Mouse (Mus musculus) hindlimb bud, embryonic 11.5 days (tissue): ENCODE results near the gene Tcte2.
"Not testable (repeated sequence)": the region's sequence is repeated elsewhere in the genome, so short reads cannot be mapped to it uniquely, and the experiment has no call there.

ENCODE experiments used
- DNase-seq: peaks from one replicate; pipeline ENCODE4 v3.0.0-alpha.2; 2012; ENCODE audit warnings: low read depth, low spot score; ENCODE audit errors: extremely low spot score

Gene Tcte2

DNA sequence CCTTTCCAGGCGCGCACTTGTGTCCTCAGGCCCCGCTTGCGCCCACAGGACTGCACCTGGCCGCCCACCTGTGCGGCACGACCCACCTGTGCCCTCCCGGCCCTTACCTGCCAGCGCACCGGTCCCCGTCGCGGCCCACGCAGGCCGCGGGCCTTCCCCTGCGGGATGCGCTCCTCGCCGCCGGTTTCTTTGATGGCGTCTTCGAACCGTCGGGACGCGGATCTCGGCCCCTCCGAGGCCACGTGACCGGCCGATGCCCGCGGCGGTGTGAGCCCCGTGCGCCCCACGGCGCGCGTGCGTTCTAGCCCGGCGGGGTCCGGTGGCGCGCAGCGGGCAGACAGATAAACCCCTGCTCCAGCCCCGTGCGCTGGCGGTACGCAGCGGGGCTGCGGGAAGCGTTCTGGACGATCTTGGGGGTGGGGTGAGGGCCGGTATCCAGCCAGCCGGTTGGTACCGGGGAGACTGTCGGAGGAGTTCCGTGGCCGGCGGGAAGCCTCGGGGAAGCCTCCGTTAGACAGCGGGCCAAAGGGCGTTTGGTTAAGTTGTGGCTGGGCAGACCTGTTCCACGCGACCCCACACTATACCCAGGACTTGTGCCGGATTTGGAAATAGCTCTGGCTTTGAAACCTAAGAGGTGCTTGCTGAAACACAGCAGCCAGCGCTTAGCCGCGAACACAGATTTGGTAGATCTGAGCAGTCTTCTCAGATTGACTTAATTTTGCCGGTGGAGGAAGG, at the start of gene Tcte2:
Tcte2 (minus strand) TSS at position 647 of the 735 bp plus-strand sequence.
- DNase-seq = no peak

DNA sequence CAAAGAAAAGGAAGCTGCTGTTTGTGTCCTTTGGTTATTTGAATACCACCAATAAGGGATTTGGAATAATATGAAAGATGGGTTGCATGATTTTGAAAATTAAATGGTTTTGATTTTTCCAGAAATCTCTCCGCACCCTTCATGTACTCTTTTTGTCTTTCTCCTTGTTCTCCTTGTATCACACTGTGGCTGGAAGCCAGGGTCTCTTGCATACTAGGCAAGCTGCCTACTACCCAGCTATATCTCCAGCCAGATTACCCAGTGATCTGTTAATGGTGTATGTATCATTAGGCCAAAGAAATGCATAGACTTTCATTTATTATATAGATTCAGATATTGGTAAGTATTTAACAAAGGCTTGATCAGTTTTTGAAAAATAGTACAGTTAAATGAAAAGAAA, 44.4 kb upstream of the Tcte2 start:
- DNase-seq = no peak

DNA sequence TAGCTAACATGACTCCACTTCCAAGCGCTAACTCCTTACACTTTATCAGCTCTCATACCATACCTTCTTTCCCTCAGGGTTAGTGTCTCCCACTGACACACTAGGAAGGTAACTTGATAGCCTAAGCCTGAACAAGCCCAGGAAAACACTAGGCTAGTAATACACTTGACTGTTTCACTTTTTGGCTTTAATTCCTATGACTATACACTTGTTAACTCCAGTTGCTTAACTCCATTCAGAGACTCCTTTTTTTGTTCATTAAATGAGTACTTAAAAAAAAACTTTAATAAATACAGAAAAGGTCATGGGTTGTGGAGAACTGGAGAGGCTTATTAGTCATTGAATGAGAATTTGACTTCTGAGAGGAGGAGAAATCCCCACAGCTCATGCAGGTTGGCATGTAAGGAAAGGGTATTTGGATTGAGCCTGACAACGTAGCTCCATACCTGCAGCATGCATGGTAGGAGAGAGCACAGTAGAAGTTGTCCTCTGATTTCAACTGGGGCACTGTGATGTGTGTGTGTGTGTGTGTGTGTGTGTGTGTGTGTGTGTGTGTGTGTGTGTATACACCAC, 41.3 kb upstream of the Tcte2 start:
- DNase-seq = no peak

DNA sequence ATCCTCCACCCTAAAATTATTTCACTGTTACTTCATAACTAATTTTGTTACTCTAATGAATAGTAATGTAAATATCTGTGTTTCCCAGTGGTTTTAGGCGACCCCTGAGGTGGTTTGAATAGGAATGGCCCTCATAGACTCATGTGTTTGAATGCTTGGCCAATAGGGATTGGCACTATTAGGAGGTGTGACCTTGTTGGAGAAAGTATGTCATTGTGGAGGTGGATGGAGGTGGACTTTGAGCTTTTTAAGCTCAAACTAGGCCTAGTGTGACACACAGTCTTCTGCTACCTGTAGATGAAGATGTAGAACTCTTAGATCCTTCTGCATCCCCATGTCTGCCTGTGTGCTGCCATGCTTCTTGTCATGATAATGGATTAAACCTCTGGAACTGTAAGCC, 36.1 kb upstream of the Tcte2 start:
- DNase-seq = no peak

DNA sequence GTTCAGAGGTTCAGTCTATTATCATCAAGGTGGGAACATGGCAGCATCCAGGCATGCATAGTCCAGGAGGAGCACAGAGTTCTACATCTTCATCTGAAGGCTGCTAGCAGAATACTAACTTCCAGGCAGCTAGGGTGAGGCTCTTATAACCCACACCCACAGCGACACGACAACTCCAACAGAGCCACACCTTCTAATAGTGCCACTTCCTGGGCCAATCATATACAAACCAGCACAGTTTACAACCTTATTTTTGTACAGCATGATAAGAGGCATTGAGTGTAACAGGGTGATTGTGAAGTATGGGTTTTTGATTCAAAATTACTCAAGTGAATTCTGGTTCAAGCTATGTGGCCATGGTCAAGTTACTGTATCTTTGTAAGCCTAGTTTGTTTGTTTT, 28.4 kb upstream of the Tcte2 start:
- not testable (repeated sequence) for DNase-seq

DNA sequence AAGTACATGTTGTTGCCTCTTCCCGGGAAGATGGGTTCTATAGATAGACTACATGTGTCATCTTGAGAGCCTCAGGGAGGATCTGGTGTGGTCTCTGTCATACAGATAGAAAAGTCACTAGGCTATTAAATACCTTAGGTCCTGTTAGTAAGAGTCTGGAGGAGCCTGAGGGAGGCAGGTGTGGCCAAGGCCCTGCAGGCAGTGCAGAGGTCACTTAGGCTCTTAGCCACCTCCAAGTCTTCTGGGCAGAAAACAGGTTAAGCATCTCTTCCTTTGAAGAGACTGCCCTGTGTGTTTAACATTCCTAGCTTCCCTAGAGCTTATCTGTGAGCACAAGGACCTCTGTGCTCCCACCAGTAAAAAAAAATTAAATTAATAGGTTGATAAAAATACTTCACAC, 21.8 kb upstream of the Tcte2 start:
- DNase-seq = no peak

GRCm38 (mm10) chr17:13781948-13782347, 20.3 kb upstream of the Tcte2 start:
- DNase-seq = no peak

GRCm38 (mm10) chr17:13778865-13779264, 17.2 kb upstream of the Tcte2 start:
- no peak for DNase-seq

DNA sequence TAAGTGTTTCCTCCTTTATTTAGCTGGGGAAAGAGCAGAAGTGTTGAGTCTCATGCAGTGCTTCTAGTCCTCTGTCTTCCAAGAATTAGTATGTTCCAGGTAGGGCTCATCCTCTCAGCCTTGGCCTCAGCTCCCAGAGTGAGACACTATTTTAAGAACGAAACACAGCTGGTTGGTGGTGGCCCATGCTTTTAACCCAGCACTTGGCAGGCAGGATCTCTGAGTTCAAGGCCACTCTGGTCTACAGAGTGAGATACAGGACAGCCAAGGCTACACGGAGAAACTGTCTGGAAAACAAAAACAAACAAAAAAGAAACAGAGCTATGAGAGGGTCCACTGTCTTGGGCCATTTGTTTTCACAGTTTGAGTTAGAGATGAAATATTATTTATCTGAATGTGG, 16.1 kb upstream of the Tcte2 start:
- no peak for DNase-seq

DNA sequence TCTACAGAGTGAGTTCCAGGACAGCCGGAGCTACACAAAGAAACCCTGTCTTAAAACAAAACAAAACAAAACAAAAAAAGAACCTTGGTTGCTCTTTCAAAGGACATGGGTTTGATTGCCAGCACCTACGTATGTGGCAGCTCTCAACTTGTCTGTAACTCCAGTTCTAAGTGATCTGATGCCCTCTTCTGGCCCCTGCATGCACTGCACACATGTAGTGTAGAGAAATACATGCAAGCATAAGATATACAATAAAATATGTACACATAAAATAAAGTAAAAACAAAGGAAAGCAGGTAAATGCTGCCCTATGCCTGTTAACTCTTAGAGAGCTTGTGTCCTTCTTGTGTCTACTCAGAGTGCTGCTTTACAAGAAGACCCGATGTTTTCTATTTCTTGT, 7.6 kb upstream of the Tcte2 start:
- DNase-seq = no peak

DNA sequence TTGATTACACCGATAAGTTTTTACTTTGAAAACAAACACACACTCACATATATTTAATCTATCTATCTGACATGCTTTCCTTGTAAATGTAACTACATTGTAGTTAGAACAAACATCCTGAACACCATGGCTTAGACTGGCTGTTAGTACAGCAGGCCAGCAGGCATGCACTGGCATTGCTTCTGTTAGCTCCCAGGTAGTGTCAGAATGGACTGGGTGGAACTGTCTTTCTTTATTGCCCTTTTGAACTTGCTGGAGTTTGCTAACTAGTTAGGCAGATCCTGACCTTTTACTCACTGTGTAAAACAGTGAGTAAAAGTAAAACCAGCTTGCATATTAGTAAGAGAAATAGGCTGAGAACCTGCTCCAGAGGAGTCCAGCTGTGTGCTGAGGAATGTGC, 6.9 kb upstream of the Tcte2 start:
- no peak for DNase-seq

DNA sequence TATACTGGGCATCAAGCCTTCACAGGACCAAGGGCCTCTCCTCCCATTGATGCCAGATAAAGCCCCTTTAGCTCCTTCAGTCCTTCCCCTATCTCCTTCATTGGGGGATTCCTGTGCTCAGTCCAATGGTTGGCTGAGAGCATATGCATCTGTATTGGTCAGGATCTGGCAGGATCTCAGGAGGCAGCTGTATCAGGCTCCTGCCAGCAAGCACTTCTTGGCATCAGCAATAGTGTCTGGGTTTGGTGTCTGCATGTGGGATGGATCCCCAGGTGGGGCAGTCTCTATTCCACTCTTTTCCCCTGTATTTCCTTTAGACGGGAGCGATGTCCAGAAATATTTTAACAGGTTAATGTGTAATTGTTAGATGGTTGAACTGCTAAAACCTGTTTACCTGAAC, 3.3 kb upstream of the Tcte2 start:
- not testable (repeated sequence) for DNase-seq

- no peak for DNase-seq
These were observed 2.2 kb upstream of the Tcte2 start for GRCm38 (mm10) chr17:13763819-13764218.

DNA sequence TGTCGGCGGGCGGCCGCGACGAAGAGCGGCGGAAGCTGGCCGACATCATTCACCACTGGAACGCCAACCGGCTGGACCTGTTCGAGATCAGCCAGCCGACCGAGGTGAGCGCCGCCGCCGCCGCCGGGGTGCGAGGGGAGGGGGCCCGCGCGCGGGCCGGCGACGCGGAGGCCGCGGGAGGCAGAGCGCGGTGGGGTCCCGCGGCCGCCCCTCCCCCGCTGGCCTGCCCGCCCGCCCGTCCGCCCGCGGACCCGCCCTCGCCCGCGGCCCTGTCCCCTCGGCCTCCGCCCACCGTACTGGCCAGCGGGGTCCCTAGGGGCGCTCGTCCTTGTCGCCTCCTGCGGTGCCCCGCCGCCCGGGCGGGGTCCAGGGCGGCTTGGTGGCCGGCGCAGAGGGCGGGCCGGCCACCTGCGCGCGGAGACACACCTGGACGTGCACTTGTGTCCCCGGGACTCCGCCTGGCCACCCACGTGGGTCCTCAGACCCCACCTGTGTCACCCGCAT, 898 bp downstream of the Tcte2 start:
- no peak for DNase-seq

- no peak for DNase-seq
These were observed 1.6 kb downstream of the Tcte2 start, which contains the start of gene Afdn for GRCm38 (mm10) chr17:13759853-13760627. TSS of gene Afdn (plus strand) at chr17:13760539.

- DNase-seq = no peak
These were observed 2.3 kb downstream of the Tcte2 start for GRCm38 (mm10) chr17:13759156-13759852.

DNA sequence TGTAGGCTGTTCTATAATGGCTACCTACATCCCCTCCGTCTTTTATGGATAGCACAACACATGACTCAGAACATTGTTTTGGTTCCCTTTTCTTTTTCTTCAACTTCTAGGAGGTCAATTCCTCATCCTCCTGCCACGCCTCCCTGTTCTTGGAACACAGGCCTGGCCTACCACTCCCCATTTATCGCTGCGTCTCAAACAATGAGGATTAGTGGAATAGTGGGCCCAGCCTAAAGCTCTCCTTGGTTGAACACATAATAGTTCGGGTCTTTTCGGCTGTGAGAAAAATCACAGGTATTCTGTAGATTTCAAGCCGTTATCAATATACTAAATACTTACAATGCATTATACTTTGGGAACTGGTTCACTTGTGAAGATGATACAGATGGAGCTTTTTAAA, 3.0 kb downstream of the Tcte2 start:
- no peak for DNase-seq

GRCm38 (mm10) chr17:13754940-13755339, 6.7 kb downstream of the Tcte2 start:
- DNase-seq = no peak

- no peak for DNase-seq
These were observed 7.7 kb downstream of the Tcte2 start for GRCm38 (mm10) chr17:13753918-13754317.

- no peak for DNase-seq
These were observed 12.6 kb downstream of the Tcte2 start for GRCm38 (mm10) chr17:13749027-13749426.

GRCm38 (mm10) chr17:13747681-13748080, 13.9 kb downstream of the Tcte2 start:
- DNase-seq = no peak
